Mouse (Mus musculus) ovary, adult 10 weeks (tissue): Measurements from ENCODE around the gene Gm16434. TPM values are rescaled to one million over a fixed set of nuclear protein-coding genes. Genes with fewer than 3 reads are reported as not detected.

ENCODE experiments used
- polyA plus RNA-seq: library from polyadenylated mRNA; stranded (reverse); fragments of 350-450 nt; fragmentation: Illumina TruSeq; extraction: RNeasy Lipid Tissue Mini Kit (QIAGEN cat#74804); gene quantifications from one replicate; pipeline ENCODE4 v1.2.3, GENCODE M21; 2014

The Gm16434 gene
- not detected for polyA plus RNA-seq

DNA sequence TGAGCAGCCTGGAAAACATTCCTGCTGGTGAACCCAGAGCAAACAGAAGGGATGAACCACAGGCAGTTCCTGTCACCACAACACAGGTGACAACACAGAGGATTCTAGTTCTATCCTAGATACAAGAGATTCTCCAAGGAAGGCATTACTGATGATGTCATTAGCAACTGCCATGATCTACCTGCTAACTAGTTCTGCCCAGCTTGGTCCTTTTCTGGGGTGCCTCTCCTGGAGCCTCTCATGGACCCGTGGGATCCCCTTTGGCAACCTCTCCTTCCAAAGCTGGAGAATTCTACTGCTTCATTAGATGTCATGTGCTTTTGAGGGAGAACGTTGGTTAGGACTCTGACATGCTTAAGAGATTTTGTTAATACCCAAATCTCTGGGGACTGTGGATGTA lies at the start of gene Gm16434:
TSS of gene Gm16434 (minus strand) at position 101 of the 400 bp plus-strand sequence.

DNA sequence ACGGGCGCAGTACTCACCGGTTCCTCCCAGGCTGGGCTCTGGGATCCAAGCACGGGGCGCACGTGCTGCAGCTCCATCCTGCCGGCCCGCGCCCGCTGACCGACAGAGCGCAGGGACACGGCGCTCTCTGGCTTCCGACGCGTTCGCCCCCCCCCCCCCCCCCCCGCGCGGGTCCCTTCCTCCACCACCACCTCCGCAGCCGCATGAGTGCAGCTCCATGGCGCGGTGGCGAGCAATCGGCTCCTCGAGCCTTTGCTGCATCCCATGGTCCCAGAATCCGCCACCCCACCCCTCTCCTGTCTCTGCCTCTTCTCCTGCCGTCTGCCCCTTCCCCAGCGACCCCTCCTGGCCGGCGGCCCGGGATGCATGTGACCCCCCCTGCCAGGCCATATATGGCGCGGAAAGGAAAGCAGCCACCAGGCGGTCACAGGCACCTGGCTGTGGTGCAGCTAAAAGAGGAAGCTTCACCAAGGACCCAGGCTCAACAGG lies 19.8 kb downstream of the Gm16434 start, which contains the start of gene Gm3512:
TSS of gene Gm3512 (minus strand) at position 51 of the 489 bp plus-strand sequence.

Other genes starting within 250 kb of the Gm16434 start
- not detected for gene Gm6356, start 220.7 kb downstream of the Gm16434 start, polyA plus RNA-seq
- not detected for gene Gm10406, start 167.1 kb downstream of the Gm16434 start, polyA plus RNA-seq
- not detected for gene Gm3685, start 149.6 kb downstream of the Gm16434 start, polyA plus RNA-seq
- not detected for gene Gm3696, start 93.9 kb downstream of the Gm16434 start, polyA plus RNA-seq
- not detected for gene Gm6676, start 69.1 kb downstream of the Gm16434 start, polyA plus RNA-seq
- gene Gm3512, start 20.0 kb downstream of the Gm16434 start, polyA plus RNA-seq = 1.00 TPM
- gene Gm3727, start 70.2 kb upstream of the Gm16434 start, polyA plus RNA-seq = not detected
- 0.31 TPM for gene Gm3739, start 120.5 kb upstream of the Gm16434 start, polyA plus RNA-seq
- gene Gm5797, start 137.9 kb upstream of the Gm16434 start, polyA plus RNA-seq = not detected
- not detected for gene Gm8374, start 170.6 kb upstream of the Gm16434 start, polyA plus RNA-seq